Mouse (Mus musculus) CH12.LX (cell line): ENCODE measurements around the gene Ndufb3. TPM values are rescaled to one million over a fixed set of nuclear protein-coding genes. Genes with fewer than 3 reads are reported as not detected.
A peak's percentile ranks its signal among the peaks of the same experiment; 100 is the strongest.
"Not testable (repeated sequence)": the region's sequence is repeated elsewhere in the genome, so short reads cannot be mapped to it uniquely, and the experiment has no call there.

Experiments used
- DNase-seq: peaks from one replicate; pipeline ENCODE4 v3.0.0-alpha.2; 2013; ENCODE audit errors: extremely low read depth
- H3K27ac ChIP-seq: 2 replicates; pipeline ENCODE4 v1.5.1; 2012; ENCODE audit warnings: low read depth, mild to moderate bottlenecking, control low read depth, moderate library complexity; ENCODE audit not compliant: insufficient read depth
- H3K27me3 ChIP-seq: replicated peaks from 2 replicates; pipeline ENCODE3; 2012; ENCODE audit warnings: inconsistent platforms
- H3K36me3 ChIP-seq, 2 experiments: replicated peaks in 1 of 2; 2 replicates each; pipeline versions ENCODE3 to v1.6.1; 2012; ENCODE audit warnings: inconsistent platforms in 1 of 2, low read length in 1 of 2, mild to moderate bottlenecking in 1 of 2, mixed read lengths in 1 of 2, moderate library complexity in 1 of 2; ENCODE audit not compliant: control insufficient read depth in 1 of 2, insufficient read depth in 1 of 2
- H3K4me1 ChIP-seq, 2 experiments: 2 replicates each; pipeline ENCODE4 v1.6.1; 2012; ENCODE audit warnings: inconsistent platforms in 1 of 2, moderate library complexity in 1 of 2; ENCODE audit not compliant: insufficient read depth in 2 of 2, control insufficient read depth in 1 of 2
- H3K4me2 ChIP-seq: 2 replicates; pipeline ENCODE4 v1.6.1; 2012; ENCODE audit warnings: low read depth, mild to moderate bottlenecking, control low read depth; ENCODE audit not compliant: poor library complexity, insufficient read depth, severe bottlenecking
- H3K4me3 ChIP-seq, 3 experiments: fragments of 150-350 bp in 1 of 3; sonication (generic) in 1 of 3; replicated peaks in 1 of 3; 2 replicates each; pipeline versions ENCODE3 to v1.5.1; 2011 to 2012; ENCODE audit warnings: low read depth in 2 of 3, low read length in 2 of 3, mild to moderate bottlenecking in 2 of 3, moderate library complexity in 2 of 3, control low read depth in 1 of 3, improper control_type of control experiment in 1 of 3, inconsistent platforms in 1 of 3, mixed read lengths in 1 of 3; ENCODE audit not compliant: poor library complexity in 1 of 3
- H3K79me2 ChIP-seq: replicated peaks from 2 replicates; pipeline ENCODE4 v1.6.1; 2012; ENCODE audit warnings: mild to moderate bottlenecking, moderate library complexity; ENCODE audit not compliant: control insufficient read depth, poor library complexity, insufficient read depth, severe bottlenecking; ENCODE audit errors: extremely low read depth
- H3K9ac ChIP-seq: 2 replicates; pipeline ENCODE4 v1.6.1; 2012; ENCODE audit warnings: low read depth, mild to moderate bottlenecking, control low read depth, moderate library complexity; ENCODE audit not compliant: insufficient read depth
- H3K9me3 ChIP-seq: replicated peaks from 2 replicates; pipeline ENCODE3; 2012; ENCODE audit warnings: low read length, inconsistent platforms, mixed read lengths
- BHLHE40 ChIP-seq: IDR thresholded peaks from 2 replicates; pipeline ENCODE4 v1.6.1; 2011; ENCODE audit warnings: mild to moderate bottlenecking, low read depth, low read length, improper control_type of control experiment
- E2F4 ChIP-seq: IDR thresholded peaks from 2 replicates; pipeline ENCODE4 v1.6.1; 2011; ENCODE audit warnings: low read depth, low read length, improper control_type of control experiment; ENCODE audit not compliant: insufficient replicate concordance
- EP300 ChIP-seq: IDR thresholded peaks from 2 replicates; pipeline ENCODE4 v1.6.1; 2011; ENCODE audit warnings: low read length, improper control_type of control experiment
- GABPA ChIP-seq: IDR thresholded peaks from 2 replicates; pipeline ENCODE4 v1.6.1; 2012; ENCODE audit warnings: low read depth, low read length, improper control_type of control experiment, inconsistent platforms; ENCODE audit not compliant: insufficient replicate concordance
- JUND ChIP-seq: conservative IDR thresholded peaks from 2 replicates; pipeline ENCODE4 v1.6.1; 2011; ENCODE audit warnings: low read depth, low read length, improper control_type of control experiment
- KAT2A ChIP-seq: IDR thresholded peaks from 2 replicates; pipeline ENCODE4 v1.6.1; 2012; ENCODE audit warnings: low read length, improper control_type of control experiment, inconsistent platforms; ENCODE audit not compliant: insufficient replicate concordance
- MAFK ChIP-seq: IDR thresholded peaks from 2 replicates; pipeline ENCODE4 v1.6.1; 2011; ENCODE audit warnings: low read length, improper control_type of control experiment; ENCODE audit not compliant: insufficient replicate concordance
- MAX ChIP-seq: IDR thresholded peaks from 2 replicates; pipeline ENCODE4 v1.6.1; 2011; ENCODE audit warnings: low read length, improper control_type of control experiment
- MEF2A ChIP-seq: IDR thresholded peaks from 2 replicates; pipeline ENCODE4 v1.6.1; 2014; ENCODE audit warnings: low read depth, mild to moderate bottlenecking, inconsistent platforms, low read length, improper control_type of control experiment, borderline replicate concordance
- MYC ChIP-seq: IDR thresholded peaks from 2 replicates; pipeline ENCODE4 v1.6.1; 2011; ENCODE audit warnings: low read depth, mild to moderate bottlenecking, improper control_type of control experiment, low read length
- NELFE ChIP-seq: IDR thresholded peaks from 2 replicates; pipeline ENCODE4 v1.6.1; 2011; ENCODE audit warnings: low read depth, low read length, improper control_type of control experiment
- RAD21 ChIP-seq: IDR thresholded peaks from 2 replicates; pipeline ENCODE4 v1.6.1; 2011; ENCODE audit warnings: low read depth, mild to moderate bottlenecking, low read length, improper control_type of control experiment, moderate library complexity
- RCOR1 ChIP-seq: conservative IDR thresholded peaks from 2 replicates; pipeline ENCODE4 v1.6.1; 2012; ENCODE audit warnings: low read depth, mild to moderate bottlenecking, inconsistent platforms, low read length, improper control_type of control experiment
- TCF12 ChIP-seq: IDR thresholded peaks from 2 replicates; pipeline ENCODE4 v1.6.1; 2014; ENCODE audit warnings: low read depth, mild to moderate bottlenecking, inconsistent platforms, low read length, improper control_type of control experiment
- UBTF ChIP-seq: IDR thresholded peaks from 2 replicates; pipeline ENCODE4 v1.6.1; 2012; ENCODE audit warnings: low read depth, mild to moderate bottlenecking, inconsistent platforms, low read length, improper control_type of control experiment, moderate library complexity
- ZNF384 ChIP-seq: IDR thresholded peaks from 2 replicates; pipeline ENCODE4 v1.6.1; 2012; ENCODE audit warnings: low read depth, low read length, improper control_type of control experiment, inconsistent platforms
- dilution Hi-C: fragments of 300-500 bp; cut with MboI; formaldehyde crosslinking; loops from 2 replicates; pipeline ENCODE4 v1.14.3; 2020; ENCODE audit warnings: low sequenced_read_pairs; ENCODE audit not compliant: extremely low pct_unique_long_range_greater_than_20kb, extremely low pct_ligation_motif_present
- in situ Hi-C: fragments of 300-500 bp; cut with MboI; formaldehyde crosslinking; loops from 3 replicates; pipeline ENCODE4 v1.14.3; 2019; ENCODE audit warnings: low sequenced_read_pairs, low pct_ligation_motif_present, low pct_unique_long_range_greater_than_20kb, mixed read lengths
- polyA plus RNA-seq: library from polyadenylated mRNA; unstranded; fragments of >175 nt; gene quantifications from 2 replicates; pipeline ENCODE4 v1.2.1, GENCODE M21; 2012; ENCODE audit warnings: low read depth; ENCODE audit not compliant: insufficient read length
- total RNA-seq, 2 experiments: library from RNA; depleted of rRNA; stranded (reverse); fragments of 300-350 nt in 1 of 2; fragments of >200 nt in 1 of 2; gene quantifications; 2 replicates each; pipeline ENCODE4 v1.2.3; 2012 to 2014

The Ndufb3 gene
- total and polyA plus RNA-seq, 3 experiments, result 62.9 to 184 (median 139) TPM

DNA sequence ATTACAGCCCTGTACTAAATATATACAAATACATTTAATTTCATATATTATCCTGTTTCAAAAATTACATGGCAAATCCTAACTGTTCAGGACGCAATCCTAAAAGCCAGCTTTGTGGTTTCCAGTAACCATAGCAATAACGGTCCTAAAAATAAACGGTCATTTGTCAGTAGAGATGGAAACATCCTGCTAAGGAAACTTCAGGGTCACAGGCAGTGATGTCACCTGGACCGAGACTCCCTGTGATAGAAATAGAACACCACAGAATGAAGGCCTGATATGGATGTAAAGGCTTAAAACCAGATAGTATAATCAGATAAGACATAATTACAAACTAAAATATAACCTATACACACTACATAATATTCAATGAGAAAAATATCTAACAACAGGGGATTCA, 17.6 kb downstream of the Ndufb3 start:
- TF ChIP-seq BHLHE40, result no peak
- peak; percentile 21; the same call in 1 of the 2 replicates for TF ChIP-seq MEF2A
- no peak overlapping the region for H3K4me2 ChIP-seq
- no peaks in the 10 kb centered on the region for H3K36me3 ChIP-seq
- peak; percentile 19 for DNase-seq
- in situ Hi-C loops (no loop called here), dilution Hi-C loops (no loop called here)
- no peaks in the 10 kb centered on the region for H3K27me3 ChIP-seq
- H3K9me3 ChIP-seq, result no peaks in the 10 kb centered on the region
- peaks cover 0 to 4% of the 10 kb centered on the region in 2 experiments; a peak in 1 of 4 replicates for H3K4me1 ChIP-seq
- no peak overlapping the region for H3K9ac ChIP-seq
- H3K4me3 ChIP-seq, result no peak overlapping the region
- H3K27ac ChIP-seq, result no peak overlapping the region
- no peaks in the 10 kb centered on the region for H3K79me2 ChIP-seq

DNA sequence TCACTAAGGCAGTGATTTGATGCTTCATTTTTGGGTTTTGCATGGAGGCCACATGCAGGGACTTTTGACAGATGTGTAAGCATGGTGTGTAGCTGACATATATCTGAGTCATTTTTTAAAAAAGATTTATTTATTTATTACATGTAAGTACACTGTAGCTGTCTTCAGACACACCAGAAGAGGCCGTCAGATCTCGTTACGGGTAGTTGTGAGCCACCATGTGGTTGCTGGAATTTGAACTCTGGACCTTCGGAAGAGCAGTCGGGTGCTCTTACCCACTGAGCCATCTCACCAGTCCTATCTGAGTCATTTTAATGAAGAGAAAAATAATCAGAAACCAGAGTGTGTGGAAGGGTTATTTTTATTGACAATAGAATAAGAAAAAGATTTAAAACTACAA, 23.4 kb downstream of the Ndufb3 start:
- H3K27ac ChIP-seq, DNase-seq, H3K79me2 ChIP-seq, H3K9me3 ChIP-seq, dilution Hi-C loops, H3K36me3 ChIP-seq, in situ Hi-C loops, H3K4me2 ChIP-seq, H3K27me3 ChIP-seq, H3K4me3 ChIP-seq, H3K4me1 ChIP-seq, H3K9ac ChIP-seq: not testable (repeated sequence)

DNA sequence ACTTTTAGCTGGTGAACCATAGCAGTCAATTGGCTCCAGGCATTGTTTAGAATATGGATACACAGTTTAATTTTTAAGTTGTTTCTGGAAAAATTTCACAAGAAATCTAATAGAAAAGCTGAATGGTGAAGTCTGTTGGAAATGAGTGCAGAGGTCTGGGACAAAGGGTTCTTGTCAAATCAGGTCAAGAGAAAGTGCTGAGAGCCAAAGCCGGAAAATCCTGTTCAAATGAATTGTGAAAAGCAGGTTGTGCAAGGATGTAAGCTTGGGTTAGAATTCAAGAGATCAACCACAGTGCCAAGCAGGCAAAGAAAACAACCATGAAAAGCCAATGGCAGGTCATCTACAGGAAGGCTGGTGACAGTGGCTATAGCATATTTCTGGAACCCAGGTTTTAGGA, 24.0 kb downstream of the Ndufb3 start:
- no peak overlapping the region for H3K4me3 ChIP-seq
- no peak overlapping the region for H3K27ac ChIP-seq
- H3K79me2 ChIP-seq, result no peaks in the 10 kb centered on the region
- dilution Hi-C loops, result no loop called here
- no peaks in the 10 kb centered on the region for H3K9me3 ChIP-seq
- no peaks in the 10 kb centered on the region for H3K36me3 ChIP-seq
- H3K4me1 ChIP-seq, result peaks cover 0 to 3% of the 10 kb centered on the region in 2 experiments; a peak in 1 of 4 replicates
- no peaks in the 10 kb centered on the region for H3K27me3 ChIP-seq
- H3K9ac ChIP-seq, result no peak overlapping the region
- H3K4me2 ChIP-seq, result no peak overlapping the region
- TF ChIP-seq TCF12 (no peak), MYC (no peak), RCOR1 (no peak), RAD21 (no peak), BHLHE40 (no peak), MAFK (no peak), NELFE (no peak), UBTF (no peak), KAT2A (no peak), ZNF384 (no peak), EP300 (no peak), GABPA (no peak), JUND (no peak), E2F4 (no peak), MAX (no peak)
- in situ Hi-C loops, result no loop called here
- DNase-seq, result no peak
